8 mouse cellular contexts compared by ENCODE assay signal in the genomic region with DNA sequence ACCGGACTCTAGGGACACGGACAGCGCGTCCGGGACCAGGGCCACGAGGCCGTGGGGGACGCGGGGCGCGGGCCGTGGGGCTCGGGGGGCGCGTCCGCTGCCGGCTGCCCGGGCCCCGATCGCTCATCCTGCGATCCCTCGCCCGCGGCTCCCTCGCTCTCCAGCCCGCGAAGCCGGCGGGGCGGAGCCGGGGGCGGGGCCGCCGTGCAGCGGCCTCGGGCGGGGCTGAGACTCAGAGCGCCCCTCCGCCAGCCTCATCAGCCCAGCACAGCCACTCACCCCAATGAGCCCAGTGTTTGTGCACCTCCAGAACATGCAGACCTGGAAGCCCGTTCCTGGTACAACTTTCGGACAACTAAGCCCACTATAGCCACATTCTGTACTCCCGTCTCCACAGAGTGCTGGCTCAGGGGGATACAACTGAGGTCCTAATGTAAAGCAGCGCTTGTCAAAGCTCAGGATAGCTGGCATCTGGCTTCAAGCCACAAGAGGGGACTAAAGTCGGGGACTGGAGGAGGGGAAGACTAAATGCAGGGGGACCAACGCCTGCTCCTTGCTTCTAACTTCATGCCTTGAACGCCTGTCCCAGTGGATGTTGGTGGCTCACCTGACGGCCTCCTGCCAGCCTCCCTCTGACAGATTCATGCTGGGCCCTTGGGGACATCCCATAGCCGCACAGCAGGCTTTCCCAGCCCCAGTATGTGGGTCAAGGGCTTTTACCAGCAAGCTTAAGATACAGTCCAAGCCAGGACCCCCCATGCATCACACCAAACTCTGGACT. TPM values are rescaled to one million over a fixed set of nuclear protein-coding genes. Genes with fewer than 3 reads are reported as not detected.
DNase-seq lines count a peak whose midpoint lies in the region; ATAC-seq and TF ChIP-seq lines count a peak whose summit lies in the region.

A gene (minus strand): TSS at position 159 of the 781 bp plus-strand sequence.

- H3K27me3 ChIP-seq in forebrain, postnatal 0 days (ENCODE audit: insufficient read depth, low read length): no peaks in the 10 kb centered on the region
- no peaks in the 10 kb centered on the region for H3K27me3 ChIP-seq in intestine, embryonic 15.5 days (replicated peaks)
- no peaks in the 10 kb centered on the region for H3K27me3 ChIP-seq in limb, embryonic 15.5 days

- peaks cover 41% of the 10 kb centered on the region for H3K36me3 ChIP-seq in forebrain, postnatal 0 days (ENCODE audit: insufficient read depth)
- H3K36me3 ChIP-seq in intestine, embryonic 15.5 days: peaks cover 37% of the 10 kb centered on the region
- peaks cover 46% of the 10 kb centered on the region for H3K36me3 ChIP-seq in limb, embryonic 15.5 days

- no peaks in the 10 kb centered on the region for H3K9me3 ChIP-seq in forebrain, postnatal 0 days (ENCODE audit: low read length)
- H3K9me3 ChIP-seq in intestine, embryonic 15.5 days: no peaks in the 10 kb centered on the region
- no peaks in the 10 kb centered on the region for H3K9me3 ChIP-seq in limb, embryonic 15.5 days

- WGBS in forebrain, postnatal 0 days: 2% methylated on average over 45 of the region's 48 CpGs
- WGBS in intestine, embryonic 15.5 days: 5% methylated on average over 38 of the region's 48 CpGs
- 1% methylated on average over 38 of the region's 48 CpGs for WGBS in limb, embryonic 15.5 days

- H3K4me1 ChIP-seq in forebrain, postnatal 0 days (ENCODE audit: insufficient read depth): peaks cover 38% of the 10 kb centered on the region
- H3K4me1 ChIP-seq in intestine, embryonic 15.5 days (replicated peaks): peaks cover 36% of the 10 kb centered on the region
- H3K4me1 ChIP-seq in limb, embryonic 15.5 days: peaks cover 63% of the 10 kb centered on the region

- H3K9ac ChIP-seq in forebrain, postnatal 0 days: peak within 1 kb of the TSS; percentile 99
- H3K9ac ChIP-seq in intestine, embryonic 15.5 days: peak within 1 kb of the TSS; percentile 75
- H3K9ac ChIP-seq in limb, embryonic 15.5 days: peak within 1 kb of the TSS; percentile 80

- peak; percentile 72 for ATAC-seq in forebrain, postnatal 0 days
- peak; percentile 73 for ATAC-seq in intestine, embryonic 15.5 days
- peak; percentile 56; the same call in 1 of the 2 replicates for ATAC-seq in limb, embryonic 15.5 days (ENCODE audit: insufficient number of reproducible peaks, low FRiP score, low TSS enrichment, low read depth)

- peak within 1 kb of the TSS; percentile 74 for H3K4me2 ChIP-seq in forebrain, postnatal 0 days (ENCODE audit: low read depth)
- H3K4me2 ChIP-seq in intestine, embryonic 15.5 days (replicated peaks): peak within 1 kb of the TSS; percentile 100
- peak within 1 kb of the TSS; percentile 99 for H3K4me2 ChIP-seq in limb, embryonic 15.5 days

- H3K4me3 ChIP-seq in forebrain, postnatal 0 days (ENCODE audit: low read depth, low read length): peak within 1 kb of the TSS; percentile 94
- peak within 1 kb of the TSS; percentile 58 for H3K4me3 ChIP-seq in intestine, embryonic 15.5 days (replicated peaks)
- peak within 1 kb of the TSS; percentile 68 for H3K4me3 ChIP-seq in limb, embryonic 15.5 days

- TF ChIP-seq CTCF in forebrain, postnatal 0 days (IDR thresholded peaks at IDR 0.05; ENCODE audit: low read depth): no peak

- peak within 1 kb of the TSS; percentile 97 for H3K27ac ChIP-seq in forebrain, postnatal 0 days (ENCODE audit: low read depth, low read length)
- no peak within 1 kb of the TSS for H3K27ac ChIP-seq in intestine, embryonic 15.5 days
- peak within 1 kb of the TSS; percentile 71 for H3K27ac ChIP-seq in limb, embryonic 15.5 days

- peak; percentile 74 for DNase-seq in ovary, postnatal 36 days (ENCODE audit: low spot score)
- no peak for DNase-seq in ovary, adult 18-20 months (ENCODE audit: low spot score)
- DNase-seq in adrenal gland, postnatal 4 days (ENCODE audit: low spot score in 2 of 2): no peak
- DNase-seq in forebrain, postnatal 0 days: peak; percentile 86
- peak; percentile 64 for DNase-seq in naive thymus-derived CD4-positive, alpha-beta T cell, adult 2 months (ENCODE audit: low read depth)
- peak; percentile 38 to 41 for DNase-seq in urinary bladder, postnatal 36 days (ENCODE audit: low spot score in 2 of 2)

RNA-seq across cellular contexts. Expression of the gene that starts here (rescaled TPM):
- 10 to 100 TPM; 11.4 to 15.2 TPM for total RNA-seq in adrenal gland, postnatal 4 days (2021)
- 567 and 663 TPM in 2 replicates for total RNA-seq in forebrain, postnatal 0 days (2014; rRNA removed)
- polyA plus RNA-seq in forebrain, postnatal 0 days (2015; fragmentation: Nextera tagmentation; extraction: Ambion mirVana): 563 and 604 TPM in 2 replicates
- polyA plus RNA-seq in intestine, embryonic 15.5 days (2015; fragmentation: Nextera tagmentation; extraction: Ambion mirVana): 12.7 and 13.4 TPM in 2 replicates
- 17.6 and 26.3 TPM in 2 replicates for polyA plus RNA-seq in limb, embryonic 15.5 days (2015; fragmentation: Nextera tagmentation; extraction: Ambion mirVana)

Comparison
In these comparisons a context has a peak if more than half of its experiments do, and no peak if none do; other contexts are left out.
1. RNA of the gene that starts here (total RNA-seq): 567 to 663 TPM in forebrain, postnatal 0 days; 11.4 to 15.2 TPM in adrenal gland, postnatal 4 days; every median in the first group is over 10 times any median in the second.
2. RNA of the gene that starts here (polyA plus RNA-seq): 563 to 604 TPM in forebrain, postnatal 0 days; 17.6 to 26.3 TPM in limb, embryonic 15.5 days and 12.7 to 13.4 TPM in intestine, embryonic 15.5 days; every median in the first group is over 10 times any median in the second.
3. DNase-seq: peak in ovary, postnatal 36 days (single experiment), forebrain, postnatal 0 days (single experiment), naive thymus-derived CD4-positive, alpha-beta T cell, adult 2 months (single experiment) and urinary bladder, postnatal 36 days (2 of 2); none in ovary, adult 18-20 months (single experiment) and adrenal gland, postnatal 4 days (0 of 2).
4. Peak in every context shown above with its lines, with median percentiles within 50 percentile points of each other: ATAC-seq, H3K4me2 ChIP-seq, H3K4me3 ChIP-seq and H3K9ac ChIP-seq.